Mouse (Mus musculus) layer of hippocampus, postnatal 36 days (tissue): Measurements from ENCODE around the gene Shisa9. TPM values are rescaled to one million over a fixed set of nuclear protein-coding genes. Genes with fewer than 3 reads are reported as not detected.

Source experiments
- DNase-seq, 2 experiments: peaks; one replicate each; pipeline ENCODE4 v3.0.0; 2022
- total RNA-seq, 2 experiments: library from RNA; stranded (reverse); gene quantifications; 2 replicates each; pipeline ENCODE4 v1.2.3; 2021

The Shisa9 gene
- total RNA-seq, 2 experiments from 2014 or later: 51.9 to 57.4 TPM

- DNase-seq: no peak
These were observed 88.7 kb downstream of the Shisa9 start for GRCm38 (mm10) chr16:12072573-12072972.

DNA sequence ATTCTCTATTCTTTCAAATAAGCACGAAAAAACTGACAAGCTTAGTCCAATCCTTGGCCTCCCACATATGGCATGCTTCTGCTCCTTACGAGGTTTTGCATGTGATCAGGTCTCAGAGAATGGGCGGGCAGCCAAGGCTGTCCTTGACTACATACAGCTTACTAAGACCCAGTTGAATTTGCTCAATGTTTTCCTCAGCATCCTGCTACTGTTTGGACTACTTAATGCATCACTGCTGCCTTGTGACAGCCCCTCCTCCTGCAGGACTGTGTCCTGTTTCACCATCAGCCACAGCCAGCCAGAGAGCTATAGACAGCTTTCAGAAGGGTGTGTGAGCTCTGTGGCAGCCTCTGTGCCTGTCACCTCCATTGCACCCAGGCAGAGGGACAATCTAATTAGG is 92.4 kb downstream of the Shisa9 start:
- DNase-seq: no peak

- no peak for DNase-seq
These were observed 92.8 kb downstream of the Shisa9 start for GRCm38 (mm10) chr16:12076700-12077099.

GRCm38 (mm10) chr16:12083082-12083481 is 99.2 kb downstream of the Shisa9 start:
- DNase-seq: no peak

GRCm38 (mm10) chr16:12090604-12091235 is 106.8 kb downstream of the Shisa9 start:
- no peak for DNase-seq

DNA sequence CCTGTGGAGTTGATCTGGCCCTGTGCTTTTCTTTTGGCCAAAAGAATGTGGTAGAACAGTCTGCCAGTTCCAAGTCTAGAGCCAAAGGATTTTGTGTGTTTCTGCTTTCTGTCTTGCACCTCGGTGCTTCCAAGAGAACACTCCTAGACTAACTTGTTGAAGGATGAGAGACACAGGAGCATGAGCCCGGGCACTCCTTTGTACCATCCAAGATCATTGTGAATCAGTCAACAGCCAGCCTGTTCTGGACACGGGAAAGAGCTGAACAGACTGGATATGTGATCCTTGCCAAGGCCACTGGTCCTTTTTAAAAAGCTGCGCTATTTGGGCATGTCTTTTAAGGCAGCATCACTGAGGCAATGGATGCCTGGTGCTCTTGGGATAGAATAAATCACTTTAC is 109.3 kb downstream of the Shisa9 start:
- DNase-seq: no peak

- DNase-seq: no peak
These were observed 110.9 kb downstream of the Shisa9 start for GRCm38 (mm10) chr16:12094784-12095315.

GRCm38 (mm10) chr16:12095365-12095764 is 111.5 kb downstream of the Shisa9 start:
- no peak for DNase-seq

- DNase-seq: no peak
These were observed 124.5 kb downstream of the Shisa9 start for GRCm38 (mm10) chr16:12108436-12108835.

DNA sequence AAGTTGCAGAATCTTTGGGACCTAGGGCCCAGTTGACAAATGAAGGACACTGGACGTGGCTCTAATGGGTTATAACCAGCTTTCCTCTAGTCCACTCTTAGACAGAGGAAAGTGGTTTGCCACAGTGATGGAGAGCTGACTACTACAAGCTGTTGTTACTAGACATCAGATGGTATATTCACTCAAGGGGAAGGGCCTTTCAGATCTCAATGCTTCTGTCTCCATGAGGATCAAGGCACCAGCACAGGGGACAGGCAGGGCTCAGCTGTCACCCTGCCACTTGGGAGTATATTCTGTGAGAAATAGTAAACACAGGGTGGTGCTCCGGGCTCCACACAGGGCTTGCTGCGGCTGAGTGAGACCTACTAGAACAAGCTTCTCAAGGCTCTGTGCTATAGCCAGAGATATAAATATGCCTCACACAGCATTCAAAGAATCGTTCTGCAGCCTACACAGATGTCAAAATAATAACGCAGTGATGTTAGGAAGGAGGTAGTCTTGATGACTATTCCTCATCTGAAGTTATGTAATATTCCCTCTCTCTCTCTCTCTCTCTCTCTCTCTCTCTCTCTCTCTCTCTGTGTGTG is 127.0 kb downstream of the Shisa9 start:
- no peak for DNase-seq

DNA sequence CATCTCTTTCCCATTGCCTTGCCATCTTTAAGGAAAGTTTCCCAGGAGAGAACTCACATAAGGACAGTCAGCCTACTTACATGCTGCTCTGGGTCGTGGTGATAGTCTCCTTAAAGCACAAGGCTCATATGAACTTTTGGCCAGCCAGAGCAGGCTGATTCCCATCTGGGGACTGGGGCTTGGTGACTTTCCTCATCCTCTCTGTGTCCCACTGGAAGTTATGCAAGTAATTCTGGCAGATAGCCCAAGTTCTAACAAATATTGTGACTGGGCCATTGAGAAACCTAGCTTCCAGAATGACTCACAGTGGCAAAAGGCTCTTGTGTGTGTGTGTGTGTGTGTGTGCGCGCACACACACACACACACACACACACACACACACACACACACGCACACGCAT is 130.5 kb downstream of the Shisa9 start:
- no peak for DNase-seq

DNA sequence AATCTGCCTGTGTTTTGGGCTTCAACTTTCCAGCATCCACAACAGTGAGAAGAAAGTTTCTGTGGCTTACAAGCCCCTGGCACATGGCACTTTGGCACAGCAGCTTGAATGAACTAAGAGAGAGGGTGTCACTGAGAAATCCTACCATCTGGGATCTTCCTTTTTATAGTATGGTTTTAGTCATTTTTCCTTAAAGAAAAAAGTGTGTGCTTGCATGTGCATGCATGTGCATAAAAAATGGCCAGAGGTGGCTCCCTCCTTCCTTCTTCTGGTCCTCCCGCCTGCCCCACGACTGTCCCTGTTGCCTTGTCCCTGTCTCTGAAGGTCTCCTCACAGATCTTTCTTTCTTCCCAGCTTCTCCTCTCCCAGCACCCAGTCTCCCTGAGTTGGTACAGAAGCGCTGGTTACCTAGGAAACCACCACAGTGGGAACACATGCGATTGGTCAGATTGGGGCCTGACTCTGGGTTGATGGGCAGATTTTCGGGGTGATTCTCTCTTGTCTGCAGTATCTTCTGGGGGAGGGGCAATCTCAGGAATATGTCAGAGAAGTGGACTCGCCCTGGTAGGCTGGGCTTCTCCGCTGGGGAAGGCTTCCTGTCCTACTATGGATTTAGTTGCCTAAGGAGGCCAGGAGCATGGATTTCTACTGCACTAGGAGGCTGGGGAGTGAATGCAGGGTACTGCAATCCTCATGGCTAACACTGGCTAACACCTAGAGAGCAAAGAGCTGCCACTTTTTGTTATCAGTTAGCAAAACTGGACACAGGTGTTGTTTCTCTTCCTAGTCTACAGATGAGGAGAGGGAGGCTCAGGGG is 131.3 kb downstream of the Shisa9 start:
- peak in 1 of 2 experiments; percentile 49 for DNase-seq

DNA sequence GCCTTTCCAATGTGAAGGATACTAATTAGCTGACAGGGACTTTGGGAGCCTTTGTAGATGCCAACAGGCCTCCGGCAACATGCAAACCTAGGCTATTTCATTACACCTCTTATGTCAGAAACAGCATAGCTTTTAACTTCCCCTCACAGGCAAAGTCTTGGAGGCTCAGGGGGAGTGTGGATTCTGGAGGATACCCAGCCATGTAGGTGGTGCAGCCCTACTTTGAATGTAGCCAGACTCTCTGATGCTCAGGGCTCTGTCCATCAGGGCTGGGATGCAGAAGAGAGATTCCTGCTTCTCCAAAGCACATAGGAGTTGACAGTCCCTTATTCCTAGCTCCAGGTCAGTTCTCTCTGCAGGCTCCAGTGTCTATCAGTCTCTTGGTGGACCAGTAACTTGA is 133.0 kb downstream of the Shisa9 start:
- no peak for DNase-seq

- no peak for DNase-seq
These were observed 135.6 kb downstream of the Shisa9 start for GRCm38 (mm10) chr16:12119463-12119862.

GRCm38 (mm10) chr16:12129782-12130181 is 145.9 kb downstream of the Shisa9 start:
- no peak for DNase-seq

GRCm38 (mm10) chr16:12146666-12147065 is 162.8 kb downstream of the Shisa9 start:
- DNase-seq: peak in 1 of 2 experiments; percentile 10

DNA sequence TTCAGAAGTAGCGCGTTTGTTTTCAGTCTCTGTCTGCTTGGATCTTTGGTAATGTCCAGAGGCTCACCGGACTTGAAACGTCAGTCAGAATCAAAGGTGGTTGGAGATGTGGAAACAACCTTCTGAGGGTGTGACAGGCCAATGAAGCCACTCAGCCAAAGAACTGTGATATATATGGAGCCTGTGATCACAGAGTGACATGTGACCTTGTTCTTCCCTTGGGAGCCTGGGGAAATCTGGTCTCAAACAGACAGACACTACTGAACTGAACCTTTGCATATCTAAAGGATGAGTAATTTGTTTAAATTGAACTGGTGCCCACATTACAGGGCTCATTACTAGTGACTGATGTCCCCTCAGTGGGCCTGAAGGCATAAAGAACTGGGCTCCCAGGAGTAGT is 168.1 kb downstream of the Shisa9 start:
- no peak for DNase-seq

- peak; percentile 30 to 31 for DNase-seq
These were observed 170.6 kb downstream of the Shisa9 start for GRCm38 (mm10) chr16:12154476-12154875.

DNA sequence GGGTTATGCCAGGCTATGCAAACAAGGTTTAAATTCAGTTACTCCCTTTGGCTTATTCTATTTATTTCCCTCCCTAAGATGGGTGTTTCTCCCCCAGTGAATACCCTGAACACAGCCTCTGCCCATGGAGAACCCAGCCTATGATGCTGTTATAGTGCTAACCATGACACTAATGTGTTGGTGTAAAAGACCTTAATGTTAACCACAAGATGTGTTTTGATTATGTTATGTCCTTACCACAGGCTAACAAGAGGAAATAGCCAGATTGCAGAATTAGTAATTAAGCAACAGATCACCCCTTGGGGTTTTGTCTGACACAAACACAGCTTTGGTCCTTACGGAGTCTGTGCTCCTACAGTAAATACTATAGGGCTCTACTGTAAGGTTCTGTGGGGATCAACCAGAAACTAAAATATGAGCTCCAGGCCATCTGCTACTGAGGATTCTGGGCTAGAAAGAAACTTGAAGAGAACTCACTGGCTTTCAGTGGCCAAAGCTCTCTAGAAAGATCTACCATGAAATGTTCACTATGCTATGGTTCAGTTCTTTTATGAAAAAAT is 189.6 kb downstream of the Shisa9 start:
- DNase-seq: no peak

GRCm38 (mm10) chr16:12178031-12178430 is 194.1 kb downstream of the Shisa9 start:
- no peak for DNase-seq

DNA sequence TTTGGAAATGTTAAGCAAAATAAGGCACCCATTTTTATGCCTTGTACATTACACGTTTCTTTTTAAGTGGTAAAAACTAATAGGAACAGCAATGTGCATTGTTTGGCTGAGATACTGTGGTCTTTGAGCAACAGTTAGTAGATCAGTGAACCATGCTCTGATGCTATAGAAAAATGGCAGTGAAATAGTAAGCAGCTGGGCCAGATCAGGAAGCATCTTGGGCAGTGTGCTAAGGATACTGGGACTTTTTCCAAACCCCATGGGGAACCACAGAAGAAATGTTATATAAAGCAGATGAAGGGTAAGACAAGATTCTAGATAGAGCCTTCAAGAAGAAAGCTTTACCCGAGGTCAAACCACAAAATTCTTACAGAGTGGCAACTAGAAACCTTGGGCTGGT is 205.8 kb downstream of the Shisa9 start:
- DNase-seq: no peak

- DNase-seq: no peak
These were observed 212.9 kb downstream of the Shisa9 start for GRCm38 (mm10) chr16:12196841-12197240.

DNA sequence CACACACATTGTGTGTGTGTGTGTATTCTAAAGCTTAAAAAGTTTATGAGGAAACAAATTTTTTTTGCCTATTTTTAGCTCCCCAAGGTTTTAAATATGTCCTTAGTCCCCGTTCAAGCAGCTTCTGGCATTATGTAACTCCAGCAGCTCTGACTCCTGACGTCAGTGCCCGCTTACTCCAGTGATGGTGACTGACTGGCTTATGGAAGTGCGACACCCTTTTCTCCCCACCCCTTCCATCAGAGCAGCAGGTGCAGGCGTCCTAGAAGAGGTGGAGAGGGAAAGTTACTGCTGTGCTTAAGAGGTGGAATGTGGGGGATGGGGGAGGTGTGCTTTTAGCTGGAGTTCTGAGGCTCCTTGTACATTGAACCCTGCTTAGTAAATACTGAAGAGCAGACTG is 213.7 kb downstream of the Shisa9 start:
- DNase-seq: peak; percentile 18 to 19
